Mouse (Mus musculus): ENCODE results near the gene Cfap221. TPM values are rescaled to one million over a fixed set of nuclear protein-coding genes. Genes with fewer than 3 reads are reported as not detected.

Cfap221 gene
- polyA plus RNA-seq, 1 experiment from 2014 or later, result not detected

DNA sequence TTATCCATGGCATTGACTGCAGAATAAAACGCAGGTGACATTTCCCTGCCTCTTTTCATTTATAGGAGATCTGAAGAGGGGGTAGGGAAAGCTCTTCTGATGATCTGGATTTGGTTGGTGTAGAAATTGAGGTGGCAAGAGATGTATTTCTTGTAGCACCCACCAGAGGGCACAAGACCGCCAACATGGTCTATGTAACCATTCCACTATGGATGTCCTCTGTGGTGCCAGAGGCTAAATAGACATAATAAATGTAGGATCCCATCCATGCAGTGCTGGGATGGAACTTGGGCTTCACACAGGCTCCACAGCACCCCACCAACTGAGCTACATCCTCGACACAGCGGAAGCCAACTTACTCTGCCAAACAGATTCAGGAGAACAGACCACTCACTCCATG lies 77.7 kb downstream of the Cfap221 start:
- no peak for TF ChIP-seq EP300 (IDR thresholded peaks at IDR 0.05; ENCODE audit: low read depth)
- peak; percentile 66 for TF ChIP-seq CTCF (IDR thresholded peaks at IDR 0.05; ENCODE audit: low read depth)
- DNase-seq (peak; percentile 34), ATAC-seq (no peak)
- H3K36me3 ChIP-seq (replicated peaks; ENCODE audit: insufficient read depth, low read length), result no peaks in the 10 kb centered on the region
- H3K4me3 ChIP-seq (ENCODE audit: low read depth, low read length), result no peak overlapping the region
- H3K9me3 ChIP-seq (ENCODE audit: low read length), result no peaks in the 10 kb centered on the region
- no peak overlapping the region for H3K4me2 ChIP-seq (ENCODE audit: low read depth, low read length)
- no peaks in the 10 kb centered on the region for H3K4me1 ChIP-seq (ENCODE audit: insufficient read depth)
- 50% methylated on average over 4 of the region's 4 CpGs for WGBS (ENCODE audit: insufficient replicate concordance)
- no peak overlapping the region for H3K27ac ChIP-seq (ENCODE audit: low read depth)
- H3K9ac ChIP-seq (replicated peaks), result no peak overlapping the region
- H3K27me3 ChIP-seq (ENCODE audit: insufficient read depth, low read length), result no peaks in the 10 kb centered on the region

DNA sequence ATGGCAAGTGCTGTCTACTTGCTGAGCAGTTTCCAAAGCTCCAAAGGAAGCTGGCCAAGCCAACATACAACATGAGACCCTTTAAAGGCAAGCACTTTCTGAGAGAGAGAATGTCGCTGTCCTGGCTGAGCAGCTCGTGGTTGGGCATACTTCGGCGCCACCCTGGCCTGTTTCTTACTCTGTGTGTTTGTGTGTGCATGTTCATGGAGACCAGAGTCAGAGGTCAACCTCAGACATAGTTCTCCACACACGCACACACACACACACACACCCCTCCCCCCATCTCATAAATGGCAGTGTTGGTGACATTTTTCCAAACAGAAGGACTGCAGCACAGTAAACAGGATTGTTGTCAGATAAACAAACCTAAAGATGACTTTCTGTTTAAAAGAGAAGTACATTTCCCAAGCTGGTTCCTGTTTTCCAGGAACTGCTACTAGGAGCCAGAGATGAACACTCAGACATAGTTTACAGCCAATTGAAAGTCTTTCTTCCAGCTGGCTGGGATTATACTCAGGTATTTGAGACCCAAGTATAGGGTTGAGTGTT lies 80.1 kb downstream of the Cfap221 start:
- Histone ChIP-seq H3K9me3 (ENCODE audit: low read length) (no peaks in the 10 kb centered on the region), H3K4me1 (ENCODE audit: insufficient read depth) (peaks cover 4% of the 10 kb centered on the region), H3K27ac (ENCODE audit: low read depth) (no peak overlapping the region), H3K27me3 (ENCODE audit: insufficient read depth, low read length) (no peaks in the 10 kb centered on the region), H3K4me3 (ENCODE audit: low read depth, low read length) (no peak overlapping the region), H3K4me2 (ENCODE audit: low read depth, low read length) (no peak overlapping the region), H3K36me3 (replicated peaks; ENCODE audit: insufficient read depth, low read length) (no peaks in the 10 kb centered on the region), H3K9ac (replicated peaks) (no peak overlapping the region)
- DNase-seq, result no peak
- TF ChIP-seq CTCF (IDR thresholded peaks at IDR 0.05; ENCODE audit: low read depth) (no peak), EP300 (IDR thresholded peaks at IDR 0.05; ENCODE audit: low read depth) (no peak)
- no peak for ATAC-seq
- 64% methylated on average over 5 of the region's 5 CpGs for WGBS (ENCODE audit: insufficient replicate concordance)

DNA sequence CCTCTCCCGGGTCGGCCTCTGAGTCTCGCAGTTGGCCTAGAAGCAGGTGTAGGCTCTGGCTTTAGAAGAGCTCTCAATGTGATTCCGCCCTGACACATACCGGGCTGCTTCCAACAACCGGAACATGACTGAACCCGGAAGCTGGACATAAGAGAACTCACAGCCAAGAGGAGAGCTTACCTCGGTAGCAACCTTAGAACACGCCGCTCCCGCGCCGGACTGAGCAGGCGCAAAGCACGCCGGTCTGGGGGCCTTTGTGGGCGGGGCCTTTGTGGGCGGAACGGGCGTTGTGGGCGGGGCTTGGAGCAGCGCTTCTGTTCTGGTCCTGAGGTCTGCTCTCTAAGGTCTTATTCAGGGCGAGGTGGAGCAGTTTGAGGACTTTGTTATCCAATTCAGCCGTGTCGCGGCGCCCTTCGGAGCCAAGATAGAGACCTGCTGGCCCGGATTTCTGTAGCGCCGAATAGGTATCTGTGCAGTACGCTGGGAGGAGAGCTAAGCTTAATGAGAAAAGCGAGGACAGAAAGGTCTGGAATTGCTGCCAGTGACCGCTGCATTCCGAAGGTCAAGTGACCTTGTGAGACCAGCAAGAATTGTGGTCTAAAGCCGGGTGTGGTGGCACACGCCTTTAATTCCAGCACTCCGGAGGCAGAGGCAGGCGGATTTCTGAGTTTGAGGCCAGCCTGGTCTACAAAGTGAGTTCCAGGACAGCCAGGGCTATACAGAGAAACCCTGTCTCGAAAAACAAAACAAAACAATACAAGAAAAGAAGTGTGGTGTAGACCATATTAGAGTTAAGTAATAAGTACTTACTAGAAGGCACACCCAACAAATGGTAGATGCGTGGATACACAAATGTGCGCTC lies 83.8 kb downstream of the Cfap221 start, which contains the start of gene Tmem177:
TSS of gene Tmem177 (minus strand) at position 256 of the 862 bp plus-strand sequence.
- Histone ChIP-seq H3K36me3 (replicated peaks; ENCODE audit: insufficient read depth, low read length) (peaks cover 3% of the 10 kb centered on the region; the same call in 1 of the 2 replicates), H3K9ac (replicated peaks) (peak within 1 kb of the TSS; percentile 58), H3K27me3 (ENCODE audit: insufficient read depth, low read length) (no peaks in the 10 kb centered on the region), H3K4me2 (ENCODE audit: low read depth, low read length) (peak within 1 kb of the TSS; percentile 60), H3K9me3 (ENCODE audit: low read length) (no peaks in the 10 kb centered on the region), H3K4me3 (ENCODE audit: low read depth, low read length) (peak within 1 kb of the TSS; percentile 54), H3K4me1 (ENCODE audit: insufficient read depth) (peaks cover 5% of the 10 kb centered on the region), H3K27ac (ENCODE audit: low read depth) (peak within 1 kb of the TSS; percentile 37; the same call in 1 of the 2 replicates)
- WGBS (ENCODE audit: insufficient replicate concordance), result 9% methylated on average over 42 of the region's 42 CpGs
- TF ChIP-seq CTCF (IDR thresholded peaks at IDR 0.05; ENCODE audit: low read depth) (no peak), EP300 (IDR thresholded peaks at IDR 0.05; ENCODE audit: low read depth) (no peak)
- DNase-seq (peak; percentile 98), ATAC-seq (peak; percentile 96)

DNA sequence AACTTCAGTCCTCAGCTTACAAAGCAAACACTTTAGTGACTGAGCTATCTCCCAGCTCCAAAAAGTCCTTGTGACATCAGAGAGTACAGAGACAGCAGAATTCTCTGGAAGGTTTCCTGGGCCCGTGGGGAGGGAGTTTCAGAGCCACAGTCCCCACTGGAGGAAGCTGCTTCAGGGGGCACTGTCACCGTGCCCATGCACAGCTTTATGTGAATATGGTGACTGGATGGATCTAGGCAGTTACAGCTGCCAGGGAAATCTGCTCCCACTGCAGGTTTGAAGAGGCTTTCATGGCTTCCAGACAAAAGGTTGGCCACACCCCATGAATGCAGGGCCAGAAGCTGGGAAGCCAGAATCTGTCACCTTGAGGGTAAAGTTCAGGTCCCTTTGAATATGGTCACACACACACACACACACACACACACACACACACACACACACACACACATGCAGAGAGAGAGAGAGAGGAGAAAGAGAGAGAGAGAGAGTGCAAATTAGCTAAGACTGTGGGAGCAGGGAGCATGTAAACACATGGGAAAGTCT lies 89.8 kb downstream of the Cfap221 start:
- Histone ChIP-seq H3K4me2 (ENCODE audit: low read depth, low read length) (no peak overlapping the region), H3K9ac (replicated peaks) (no peak overlapping the region), H3K27ac (ENCODE audit: low read depth) (no peak overlapping the region), H3K4me1 (ENCODE audit: insufficient read depth) (peaks cover 4% of the 10 kb centered on the region), H3K4me3 (ENCODE audit: low read depth, low read length) (no peak overlapping the region), H3K27me3 (ENCODE audit: insufficient read depth, low read length) (no peaks in the 10 kb centered on the region), H3K9me3 (ENCODE audit: low read length) (no peaks in the 10 kb centered on the region), H3K36me3 (replicated peaks; ENCODE audit: insufficient read depth, low read length) (peaks cover 3% of the 10 kb centered on the region; the same call in 1 of the 2 replicates)
- peak; percentile 74 for ATAC-seq
- no peak for DNase-seq
- no peak for TF ChIP-seq EP300 (IDR thresholded peaks at IDR 0.05; ENCODE audit: low read depth)
- WGBS (ENCODE audit: insufficient replicate concordance), result 46% methylated on average over 2 of the region's 2 CpGs

DNA sequence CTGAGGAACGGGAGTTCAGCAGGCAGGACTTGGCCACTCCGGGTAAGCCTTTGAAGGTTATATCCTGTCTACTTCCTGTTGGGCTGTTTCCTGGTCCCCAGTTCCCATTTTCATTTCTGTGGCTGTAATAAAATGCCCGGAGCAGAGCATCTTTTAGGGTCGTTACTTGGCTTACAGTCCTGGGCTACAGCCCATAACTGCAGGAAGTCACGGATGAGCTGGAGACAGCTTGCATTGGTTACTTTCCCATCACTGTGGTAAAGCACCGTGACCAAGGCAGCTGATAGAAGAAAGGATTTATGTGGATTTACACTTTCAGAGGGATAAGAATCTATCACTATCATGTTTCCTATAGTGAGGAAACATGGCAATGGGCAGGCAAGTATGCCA lies 93.8 kb downstream of the Cfap221 start:
- H3K36me3 ChIP-seq (replicated peaks; ENCODE audit: insufficient read depth, low read length), result no peaks in the 10 kb centered on the region
- ATAC-seq (no peak), DNase-seq (no peak)
- no peak overlapping the region for H3K4me2 ChIP-seq (ENCODE audit: low read depth, low read length)
- no peaks in the 10 kb centered on the region for H3K4me1 ChIP-seq (ENCODE audit: insufficient read depth)
- H3K9ac ChIP-seq (replicated peaks), result no peak overlapping the region
- no peak overlapping the region for H3K4me3 ChIP-seq (ENCODE audit: low read depth, low read length)
- no peaks in the 10 kb centered on the region for H3K27me3 ChIP-seq (ENCODE audit: insufficient read depth, low read length)
- WGBS (ENCODE audit: insufficient replicate concordance), result 52% methylated on average over 6 of the region's 6 CpGs
- no peak for TF ChIP-seq CTCF (IDR thresholded peaks at IDR 0.05; ENCODE audit: low read depth)
- no peak for TF ChIP-seq EP300 (IDR thresholded peaks at IDR 0.05; ENCODE audit: low read depth)
- no peak overlapping the region for H3K27ac ChIP-seq (ENCODE audit: low read depth)
- no peaks in the 10 kb centered on the region for H3K9me3 ChIP-seq (ENCODE audit: low read length)

DNA sequence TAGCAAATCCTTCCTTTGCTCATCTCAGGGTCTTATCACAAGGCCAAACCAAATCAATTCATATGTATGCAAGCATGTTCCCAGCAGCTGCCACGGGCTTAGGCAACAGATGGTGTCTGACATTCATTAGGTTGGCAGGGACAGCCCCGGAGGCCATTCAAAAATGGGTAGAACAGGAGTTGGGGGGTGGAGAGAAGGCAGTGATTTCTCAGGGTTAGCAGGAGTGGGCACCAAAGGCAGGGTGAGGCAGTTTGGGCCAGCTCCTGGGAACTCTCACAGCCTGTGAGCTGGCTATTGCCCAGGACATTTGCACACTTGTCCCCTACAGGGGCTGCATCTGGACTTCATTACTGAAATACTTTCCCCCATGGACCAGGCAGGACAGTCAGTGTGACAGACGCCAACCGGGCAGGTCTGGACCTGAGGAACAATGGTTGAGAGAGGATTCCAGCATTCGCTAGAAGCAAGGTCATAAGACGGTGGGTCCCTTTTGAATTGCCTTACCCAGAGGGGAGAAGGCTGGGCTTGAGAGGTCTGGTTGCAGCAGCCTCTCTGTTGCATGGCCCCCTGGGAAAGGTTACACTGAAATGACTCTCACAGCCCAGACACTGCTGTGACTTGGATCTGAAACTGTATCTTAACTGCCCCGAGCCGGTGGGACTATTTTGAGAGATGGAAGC lies 94.3 kb downstream of the Cfap221 start:
- H3K4me3 ChIP-seq (ENCODE audit: low read depth, low read length), result no peak overlapping the region
- ATAC-seq, result no peak
- no peaks in the 10 kb centered on the region for H3K4me1 ChIP-seq (ENCODE audit: insufficient read depth)
- H3K9me3 ChIP-seq (ENCODE audit: low read length), result no peaks in the 10 kb centered on the region
- H3K9ac ChIP-seq (replicated peaks), result no peak overlapping the region
- WGBS (ENCODE audit: insufficient replicate concordance), result 65% methylated on average over 8 of the region's 8 CpGs
- no peak overlapping the region for H3K27ac ChIP-seq (ENCODE audit: low read depth)
- no peak for DNase-seq
- no peaks in the 10 kb centered on the region for H3K36me3 ChIP-seq (replicated peaks; ENCODE audit: insufficient read depth, low read length)
- H3K4me2 ChIP-seq (ENCODE audit: low read depth, low read length), result no peak overlapping the region
- TF ChIP-seq EP300 (IDR thresholded peaks at IDR 0.05; ENCODE audit: low read depth), result no peak
- TF ChIP-seq CTCF (IDR thresholded peaks at IDR 0.05; ENCODE audit: low read depth), result no peak
- H3K27me3 ChIP-seq (ENCODE audit: insufficient read depth, low read length), result no peaks in the 10 kb centered on the region
